Mouse (Mus musculus): ENCODE results near the gene Rpusd3. TPM values are rescaled to one million over a fixed set of nuclear protein-coding genes. Genes with fewer than 3 reads are reported as not detected.

The Rpusd3 gene
- total RNA-seq, 1 experiment from 2014 or later = 11.3 TPM

DNA sequence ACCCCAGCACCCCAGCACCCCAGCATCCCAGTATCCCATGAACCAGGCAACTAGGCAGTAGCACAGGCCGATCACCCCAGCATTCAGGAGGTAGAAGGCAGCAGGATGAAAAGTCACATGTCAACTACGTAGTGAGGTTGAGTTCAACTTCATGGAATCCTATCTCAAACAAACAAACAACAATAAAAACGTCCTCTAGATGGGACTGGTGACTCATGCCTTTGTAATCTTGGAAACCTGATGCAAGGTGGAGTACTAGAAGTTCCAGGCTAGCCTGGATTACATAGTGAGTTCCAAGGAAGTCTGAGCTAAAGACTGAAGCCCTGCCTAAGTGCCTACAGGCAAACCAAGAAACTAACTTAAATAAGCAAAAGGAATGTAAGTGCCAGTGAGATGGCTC, 11.7 kb upstream of the Rpusd3 start:
- DNase-seq = no peak

DNA sequence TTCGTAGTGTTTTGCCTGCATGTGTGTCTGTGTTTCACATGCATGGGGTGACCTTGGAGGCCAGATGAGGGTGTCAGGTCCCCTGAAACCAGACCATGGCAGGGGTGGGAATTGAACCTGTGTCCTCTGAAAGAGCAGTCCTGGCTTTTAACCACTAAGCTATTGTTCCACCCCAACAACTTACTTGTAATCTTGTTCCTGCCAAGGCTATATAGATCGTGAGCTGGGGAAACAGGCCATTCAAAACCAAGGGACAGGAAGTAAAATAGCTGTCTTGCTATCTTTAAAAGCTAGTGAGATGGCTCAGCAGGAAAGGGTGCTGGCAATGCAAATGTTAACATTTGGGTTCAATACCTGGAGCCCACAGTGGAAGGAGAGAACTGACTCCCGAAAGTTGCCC, 10.8 kb upstream of the Rpusd3 start:
- no peak for DNase-seq

DNA sequence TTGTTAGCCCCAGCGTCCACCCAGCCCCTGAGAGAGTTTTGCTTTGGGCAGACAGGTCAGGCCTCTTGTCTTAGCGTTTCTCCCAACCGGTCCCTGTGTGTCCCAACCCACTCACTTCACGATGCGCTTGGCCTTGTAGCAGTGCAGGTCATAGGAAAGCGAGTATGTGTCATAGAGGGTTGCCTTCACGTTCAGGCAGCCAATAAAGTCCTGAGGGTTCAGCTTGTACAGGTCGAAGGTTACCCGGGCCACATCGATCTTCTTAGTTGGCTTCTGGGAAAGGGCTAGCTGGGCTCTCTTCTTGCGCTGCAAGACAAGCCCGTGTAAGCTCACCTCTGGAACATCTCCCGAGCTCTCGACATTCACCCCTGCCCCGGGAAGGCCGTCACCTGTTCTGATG, 8.9 kb upstream of the Rpusd3 start:
- DNase-seq = no peak

GRCm38 (mm10) chr6:113427397-113427796, 8.3 kb upstream of the Rpusd3 start:
- peak; percentile 73 for DNase-seq

DNA sequence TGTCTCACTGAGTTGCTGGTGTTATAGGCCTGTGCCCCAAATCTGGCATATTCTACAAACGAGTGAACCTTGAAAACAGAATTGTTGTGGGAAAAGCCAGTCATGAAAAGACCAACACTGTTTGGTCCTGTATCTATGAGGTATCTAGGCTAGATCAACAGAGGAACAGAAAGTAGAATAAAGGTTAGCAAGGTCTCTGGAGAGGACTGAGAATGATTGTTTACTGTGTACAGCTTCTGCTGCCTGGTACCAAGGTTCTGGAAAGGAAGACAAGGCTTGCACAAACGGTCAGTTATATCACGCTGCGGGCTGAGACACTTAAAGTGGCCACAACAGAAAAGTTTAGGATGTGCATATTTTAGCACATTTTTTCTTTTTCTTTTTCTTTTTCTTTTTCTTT, 7.6 kb upstream of the Rpusd3 start:
- DNase-seq = no peak

GRCm38 (mm10) chr6:113424187-113424586, 5.0 kb upstream of the Rpusd3 start:
- DNase-seq = no peak

DNA sequence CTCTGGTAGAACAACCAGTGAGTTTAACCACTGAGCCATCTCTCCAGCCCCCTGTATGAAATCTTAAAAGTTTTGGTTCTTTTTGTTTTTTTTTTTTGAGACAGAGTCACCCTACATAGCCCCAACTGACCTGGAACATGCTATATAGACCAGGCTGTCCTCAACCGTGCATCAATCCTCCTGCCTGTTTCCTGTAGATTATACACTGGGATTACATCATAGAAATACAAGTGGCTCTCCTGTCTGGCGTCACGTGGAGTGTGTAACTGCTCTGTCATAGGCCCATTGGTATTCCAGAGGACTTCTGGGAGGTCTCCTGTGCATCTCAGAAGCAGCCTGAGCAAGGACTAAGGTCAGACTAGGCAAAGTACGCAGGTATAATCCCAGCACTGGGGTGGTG, 3.9 kb upstream of the Rpusd3 start:
- DNase-seq = no peak

GRCm38 (mm10) chr6:113418441-113419198, 520 bp downstream of the Rpusd3 start:
- DNase-seq = peak; percentile 44

DNA sequence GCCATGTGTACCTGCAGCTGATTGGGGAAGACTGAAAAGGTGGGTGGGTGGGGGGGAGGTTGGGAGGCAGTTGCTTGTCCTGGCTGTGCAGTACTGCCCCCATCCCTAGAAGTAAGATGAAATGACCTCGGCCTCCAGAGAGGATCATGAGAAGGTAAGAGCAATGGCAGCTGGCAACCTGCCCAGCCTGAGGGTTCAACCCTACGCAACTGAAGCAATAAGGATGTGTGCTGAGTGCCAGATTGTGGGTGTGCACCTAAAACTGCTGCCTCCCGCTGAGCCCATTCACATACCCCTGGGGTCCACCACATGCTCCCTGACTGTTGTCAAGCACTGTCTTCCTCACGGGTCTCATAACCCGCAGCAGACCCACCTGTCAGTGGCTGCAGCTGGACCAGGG, 2.7 kb downstream of the Rpusd3 start:
- no peak for DNase-seq

- DNase-seq = no peak
These were observed 9.1 kb downstream of the Rpusd3 start for GRCm38 (mm10) chr6:113410001-113410400.

- no peak for DNase-seq
These were observed 12.5 kb downstream of the Rpusd3 start for GRCm38 (mm10) chr6:113406683-113407082.

DNA sequence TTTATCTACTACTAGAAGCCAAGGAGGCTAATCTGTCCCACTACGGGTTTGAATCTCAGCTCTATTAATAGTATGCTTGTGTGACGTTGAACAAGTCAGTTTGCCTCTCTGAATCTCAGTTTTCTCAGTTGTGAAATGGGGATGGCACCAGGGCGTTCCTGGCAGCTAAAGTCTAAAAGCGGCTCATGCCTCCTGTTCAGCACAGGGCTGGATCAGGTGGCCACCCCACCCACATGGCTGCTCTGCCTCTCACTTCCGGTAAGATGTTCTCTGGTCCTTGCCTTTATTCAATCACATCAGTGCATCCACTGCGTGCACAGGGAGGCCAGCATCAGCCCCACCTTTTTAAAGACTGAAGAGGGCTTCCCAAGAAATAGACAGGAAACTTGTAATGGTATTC, 13.7 kb downstream of the Rpusd3 start:
- DNase-seq = no peak

DNA sequence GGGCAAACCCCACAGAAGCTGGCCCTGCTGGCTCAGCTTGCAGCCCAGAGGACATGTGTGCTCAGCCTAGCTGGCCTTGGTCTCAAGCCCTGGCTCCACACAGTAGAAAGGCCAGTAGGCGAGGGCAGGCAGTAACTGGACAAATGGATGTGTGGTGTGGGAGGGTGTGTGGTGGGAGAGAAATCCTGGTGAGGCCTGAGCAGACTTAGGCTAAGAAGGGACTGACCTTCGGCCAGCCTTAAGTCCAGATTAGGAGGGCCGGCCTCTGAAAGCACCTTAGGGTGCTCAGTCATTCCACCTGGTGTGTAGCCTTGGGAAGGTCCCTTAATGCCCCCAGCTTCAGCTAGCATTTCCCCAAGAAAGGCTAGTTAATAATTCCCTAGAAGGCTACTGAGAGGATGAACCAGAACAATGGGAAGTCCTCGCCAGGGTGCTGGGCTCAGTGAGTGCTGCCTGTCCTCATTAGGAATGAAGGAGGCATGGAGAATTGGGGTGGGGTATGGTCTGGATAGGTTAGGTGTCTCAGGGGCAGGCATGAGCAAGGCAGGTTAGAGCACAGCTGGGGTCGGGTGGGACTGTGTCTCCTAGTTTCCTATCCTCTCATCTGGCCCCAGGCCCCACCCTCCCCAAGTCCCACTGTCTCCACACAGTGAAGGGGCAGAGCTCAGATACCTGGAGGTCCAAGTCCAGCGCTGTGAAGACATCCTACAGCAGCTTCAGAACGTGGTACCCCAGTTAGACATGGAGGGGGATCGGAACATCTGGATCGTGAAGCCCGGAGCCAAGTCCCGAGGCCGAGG, 14.3 kb downstream of the Rpusd3 start:
- DNase-seq = no peak

GRCm38 (mm10) chr6:113402094-113402493, 17.0 kb downstream of the Rpusd3 start:
- no peak for DNase-seq

- no peak for DNase-seq
These were observed 22.7 kb downstream of the Rpusd3 start for GRCm38 (mm10) chr6:113396270-113397030.

GRCm38 (mm10) chr6:113395501-113395900, 23.6 kb downstream of the Rpusd3 start:
- DNase-seq = no peak

GRCm38 (mm10) chr6:113394811-113395210, 24.3 kb downstream of the Rpusd3 start:
- no peak for DNase-seq

- no peak for DNase-seq
These were observed 25.2 kb downstream of the Rpusd3 start for GRCm38 (mm10) chr6:113393951-113394350.

DNA sequence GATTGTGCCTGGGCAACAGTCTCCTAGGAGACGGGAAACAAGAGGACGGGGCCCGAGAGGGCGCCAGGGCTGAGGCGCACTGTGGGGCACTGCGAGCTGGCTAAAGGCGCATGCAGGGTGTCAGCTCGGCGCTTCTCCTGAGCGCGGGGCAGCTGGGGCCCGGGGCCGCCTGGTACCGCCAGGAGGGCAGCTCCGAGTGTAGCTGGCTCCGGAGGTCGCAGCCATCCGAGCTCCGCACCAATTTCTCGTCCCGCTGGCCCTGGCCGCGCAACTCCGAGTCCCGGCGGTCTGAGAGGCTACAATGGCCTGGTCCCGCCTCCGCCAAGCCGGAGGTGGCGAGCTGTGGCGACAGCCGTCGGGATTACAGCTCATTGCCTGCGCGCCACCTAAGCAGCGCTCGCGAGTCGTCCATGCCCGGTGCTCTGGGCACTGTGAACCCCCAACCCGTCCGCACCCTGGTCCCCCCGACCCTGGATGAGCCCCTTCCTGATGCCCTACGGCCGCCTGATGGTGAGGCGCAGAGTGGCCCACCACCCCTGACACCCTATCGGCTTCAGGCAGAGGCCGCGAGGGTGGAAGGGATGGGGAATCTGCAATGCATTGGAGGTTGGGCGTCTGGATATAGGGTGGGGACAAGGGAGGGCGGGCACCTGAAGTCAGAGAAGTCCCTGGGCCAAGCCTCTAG, 26.6 kb downstream of the Rpusd3 start:
- peak; percentile 77 for DNase-seq

DNA sequence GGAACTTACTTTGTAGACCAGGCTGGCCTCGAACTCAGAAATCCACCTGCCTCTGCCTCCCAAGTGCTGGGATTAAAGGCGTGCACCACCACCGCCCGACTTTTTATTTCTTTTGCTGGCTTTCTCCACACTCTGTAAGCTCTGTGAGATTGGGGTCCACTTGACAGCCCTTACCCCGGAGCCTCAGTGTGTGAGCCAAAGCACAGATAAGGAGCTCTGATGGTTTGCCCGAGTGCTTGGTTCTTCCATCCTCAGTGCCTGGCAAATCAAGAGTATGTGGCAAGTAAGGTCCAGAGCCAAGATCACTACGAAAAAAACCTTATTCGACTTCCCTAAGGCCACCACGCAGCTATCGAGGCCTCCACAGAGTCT, 27.1 kb downstream of the Rpusd3 start:
- DNase-seq = no peak

GRCm38 (mm10) chr6:113390715-113391114, 28.4 kb downstream of the Rpusd3 start:
- DNase-seq = no peak

DNA sequence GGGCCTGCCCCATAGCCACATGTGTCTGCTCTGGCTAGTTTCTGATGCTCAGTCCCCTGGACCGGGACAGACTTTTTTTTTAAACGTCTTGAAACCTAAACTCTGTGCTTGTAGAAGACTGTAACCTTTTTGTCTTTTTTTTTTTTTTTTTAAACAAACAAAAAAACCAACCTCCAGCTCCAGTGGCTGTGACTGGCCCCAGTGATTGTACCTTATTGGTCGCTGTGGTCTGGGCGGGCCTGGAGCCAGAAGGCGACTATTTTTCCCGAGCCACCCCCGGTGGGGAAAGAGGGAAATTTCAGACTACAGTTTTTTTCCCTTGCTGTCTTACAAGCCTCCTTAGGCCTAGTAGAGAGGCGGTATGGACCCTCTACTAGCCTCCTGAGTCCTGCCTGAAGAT, 30.2 kb downstream of the Rpusd3 start, which contains the start of gene Ttll3:
TSS of gene Ttll3 (plus strand) at position 301 of the 400 bp plus-strand sequence.
- DNase-seq = no peak

Measured in adrenal gland, postnatal 14 days (tissue).